Mouse (Mus musculus) lung, embryonic 16.5 days (tissue): ENCODE data around the gene Spata13. TPM values are rescaled to one million over a fixed set of nuclear protein-coding genes. Genes with fewer than 3 reads are reported as not detected.

Source experiments
- ATAC-seq: fragments of 200-750 bp; cut with Nextera tagmentation; 2 replicates; pipeline ENCODE4 v1.8.0; 2017; ENCODE audit warnings: low read depth, mild to moderate bottlenecking, moderate library complexity
- H3K27ac ChIP-seq: fragments of 300-500 bp; sonication (generic); 2 replicates; pipeline ENCODE4 v1.5.1; 2014; ENCODE audit warnings: mild to moderate bottlenecking, control low read depth, low read length
- H3K27me3 ChIP-seq: fragments of 300-500 bp; sonication (generic); 2 replicates; pipeline ENCODE4 v1.6.1; 2014; ENCODE audit warnings: low read depth, low read length, mixed read lengths; ENCODE audit not compliant: control insufficient read depth, insufficient read depth
- H3K36me3 ChIP-seq: fragments of 300-500 bp; sonication (generic); 2 replicates; pipeline ENCODE4 v1.6.1; 2014; ENCODE audit warnings: low read length; ENCODE audit not compliant: control insufficient read depth, insufficient read depth
- H3K4me1 ChIP-seq: fragments of 300-500 bp; sonication (generic); replicated peaks from 2 replicates; pipeline ENCODE4 v1.6.1; 2014; ENCODE audit warnings: low read length, mixed read lengths; ENCODE audit not compliant: control insufficient read depth, insufficient read depth
- H3K4me2 ChIP-seq: fragments of 300-500 bp; sonication (generic); 2 replicates; pipeline ENCODE4 v1.6.1; 2014; ENCODE audit warnings: low read depth, low read length, control low read depth
- H3K4me3 ChIP-seq: fragments of 300-500 bp; sonication (generic); 2 replicates; pipeline ENCODE4 v1.5.1; 2014; ENCODE audit warnings: mild to moderate bottlenecking, low read length, control low read depth
- H3K9ac ChIP-seq: fragments of 300-500 bp; sonication (generic); 2 replicates; pipeline ENCODE4 v1.6.1; 2014; ENCODE audit warnings: low read length, control low read depth
- H3K9me3 ChIP-seq: fragments of 300-500 bp; sonication (generic); 2 replicates; pipeline ENCODE4 v1.6.1; 2016; ENCODE audit warnings: low read length; ENCODE audit not compliant: control insufficient read depth
- WGBS: fragments of 180-500 bp; shearing (Covaris S2); extraction: QIAGEN DNeasy Blood & Tissue Kit; methylation state at CpG from one replicate; pipeline ENCODE4 v1.1.7; 2014; 5-methylcytosine and 5-hydroxymethylcytosine counted together
- polyA plus RNA-seq: library from polyadenylated mRNA; unstranded; fragments of >200 nt; fragmentation: Nextera tagmentation; extraction: Ambion mirVana; gene quantifications from 2 replicates; pipeline ENCODE4 v1.2.1, GENCODE M21; 2015

Spata13 gene
- polyA plus RNA-seq, 1 experiment from 2014 or later: 17.9 TPM

- peaks cover 5% of the 10 kb centered on the region; the same call in 1 of the 2 replicates for H3K4me1 ChIP-seq
- no peak for ATAC-seq
- H3K4me2 ChIP-seq: no peak overlapping the region
- H3K27ac ChIP-seq: no peak overlapping the region
- no peaks in the 10 kb centered on the region for H3K9me3 ChIP-seq
- WGBS: 80% methylated on average over 6 of the region's 6 CpGs
- H3K4me3 ChIP-seq: no peak overlapping the region
- H3K27me3 ChIP-seq: no peaks in the 10 kb centered on the region
- H3K36me3 ChIP-seq: no peaks in the 10 kb centered on the region
- H3K9ac ChIP-seq: no peak overlapping the region
Observed at GRCm38 (mm10) chr14:60711590-60712288, 77.9 kb downstream of the Spata13 start.

- no peak overlapping the region for H3K4me3 ChIP-seq
- H3K9me3 ChIP-seq: no peaks in the 10 kb centered on the region
- no peaks in the 10 kb centered on the region for H3K27me3 ChIP-seq
- no peak for ATAC-seq
- no peak overlapping the region for H3K27ac ChIP-seq
- WGBS: 84% methylated on average over 11 of the region's 11 CpGs
- no peak overlapping the region for H3K9ac ChIP-seq
- no peaks in the 10 kb centered on the region; the same call in 1 of the 2 replicates for H3K4me1 ChIP-seq
- H3K36me3 ChIP-seq: no peaks in the 10 kb centered on the region
- no peak overlapping the region for H3K4me2 ChIP-seq
Observed at GRCm38 (mm10) chr14:60712289-60712830, 78.6 kb downstream of the Spata13 start.

GRCm38 (mm10) chr14:60715686-60716085 is 81.9 kb downstream of the Spata13 start:
- Histone ChIP-seq H3K27me3 (no peaks in the 10 kb centered on the region), H3K4me1 (no peaks in the 10 kb centered on the region), H3K36me3 (no peaks in the 10 kb centered on the region), H3K9ac (no peak overlapping the region), H3K9me3 (no peaks in the 10 kb centered on the region), H3K4me3 (no peak overlapping the region), H3K4me2 (no peak overlapping the region), H3K27ac (no peak overlapping the region)
- 72% methylated on average over 5 of the region's 5 CpGs for WGBS
- no peak for ATAC-seq

GRCm38 (mm10) chr14:60721304-60721703 is 87.5 kb downstream of the Spata13 start:
- WGBS: 40% methylated on average over 7 of the region's 8 CpGs
- Histone ChIP-seq H3K9me3 (no peaks in the 10 kb centered on the region), H3K4me1 (no peaks in the 10 kb centered on the region; the same call in 1 of the 2 replicates), H3K36me3 (no peaks in the 10 kb centered on the region), H3K9ac (no peak overlapping the region), H3K27ac (no peak overlapping the region), H3K4me2 (no peak overlapping the region), H3K4me3 (no peak overlapping the region), H3K27me3 (no peaks in the 10 kb centered on the region)
- ATAC-seq: 0 out of 2 replicates have a peak, but pooled peaks have one; percentile 4

GRCm38 (mm10) chr14:60721938-60722337 is 88.1 kb downstream of the Spata13 start:
- Histone ChIP-seq H3K36me3 (no peaks in the 10 kb centered on the region), H3K27ac (no peak overlapping the region), H3K9ac (no peak overlapping the region), H3K9me3 (no peaks in the 10 kb centered on the region), H3K4me3 (no peak overlapping the region), H3K27me3 (no peaks in the 10 kb centered on the region), H3K4me2 (no peak overlapping the region), H3K4me1 (no peaks in the 10 kb centered on the region; the same call in 1 of the 2 replicates)
- 62% methylated on average over 3 of the region's 3 CpGs for WGBS
- ATAC-seq: no peak

- H3K9ac ChIP-seq: no peak overlapping the region
- no peak overlapping the region for H3K4me3 ChIP-seq
- H3K36me3 ChIP-seq: no peaks in the 10 kb centered on the region; the same call in 1 of the 2 replicates
- H3K27me3 ChIP-seq: no peaks in the 10 kb centered on the region
- no peak overlapping the region for H3K4me2 ChIP-seq
- ATAC-seq: 0 out of 2 replicates have a peak, but pooled peaks have one; percentile 28
- H3K9me3 ChIP-seq: no peaks in the 10 kb centered on the region
- 58% methylated on average over 6 of the region's 6 CpGs for WGBS
- no peaks in the 10 kb centered on the region; the same call in 1 of the 2 replicates for H3K4me1 ChIP-seq
- H3K27ac ChIP-seq: no peak overlapping the region
Observed at GRCm38 (mm10) chr14:60726091-60726490, 92.3 kb downstream of the Spata13 start.

- Histone ChIP-seq H3K9ac (no peak overlapping the region), H3K36me3 (no peaks in the 10 kb centered on the region; the same call in 1 of the 2 replicates), H3K9me3 (no peaks in the 10 kb centered on the region), H3K4me2 (no peak overlapping the region), H3K27ac (no peak overlapping the region), H3K4me3 (no peak overlapping the region), H3K4me1 (no peaks in the 10 kb centered on the region; the same call in 1 of the 2 replicates), H3K27me3 (no peaks in the 10 kb centered on the region)
- peak; percentile 26; the same call in 1 of the 2 replicates for ATAC-seq
- 54% methylated on average over 4 of the region's 4 CpGs for WGBS
Observed at GRCm38 (mm10) chr14:60727130-60727529, 93.3 kb downstream of the Spata13 start.

GRCm38 (mm10) chr14:60732081-60732480 is 98.3 kb downstream of the Spata13 start:
- Histone ChIP-seq H3K4me2 (no peak overlapping the region), H3K9ac (no peak overlapping the region), H3K9me3 (no peaks in the 10 kb centered on the region), H3K27me3 (no peaks in the 10 kb centered on the region), H3K4me1 (peaks cover 32% of the 10 kb centered on the region), H3K36me3 (no peaks in the 10 kb centered on the region; the same call in 1 of the 2 replicates), H3K27ac (no peak overlapping the region), H3K4me3 (no peak overlapping the region)
- no peak for ATAC-seq
- 29% methylated on average over 6 of the region's 6 CpGs for WGBS

GRCm38 (mm10) chr14:60732787-60733186 is 99.0 kb downstream of the Spata13 start:
- WGBS: 6% methylated on average over 16 of the region's 16 CpGs
- Histone ChIP-seq H3K27ac (peak overlapping the region; percentile 62; the same call in 1 of the 2 replicates), H3K4me3 (peak overlapping the region; percentile 29), H3K4me2 (peak overlapping the region; percentile 46), H3K9me3 (no peaks in the 10 kb centered on the region), H3K36me3 (no peaks in the 10 kb centered on the region; the same call in 1 of the 2 replicates), H3K4me1 (peaks cover 35% of the 10 kb centered on the region), H3K27me3 (no peaks in the 10 kb centered on the region), H3K9ac (peak overlapping the region; percentile 50)
- peak; percentile 31; the same call in 1 of the 2 replicates for ATAC-seq
